Mouse (Mus musculus): ENCODE data around the gene Rspry1. TPM values are rescaled to one million over a fixed set of nuclear protein-coding genes. Genes with fewer than 3 reads are reported as not detected.

Rspry1 gene
- polyA plus RNA-seq, 1 experiment from 2014 or later = 55.2 TPM

- Histone ChIP-seq H3K9me3 (ENCODE audit: control insufficient read depth, low read length) (no peaks in the 10 kb centered on the region), H3K9ac (ENCODE audit: low read length) (no peak overlapping the region), H3K4me3 (ENCODE audit: low read depth, low read length) (no peak overlapping the region), H3K4me2 (ENCODE audit: low read depth, low read length, severe bottlenecking) (no peak overlapping the region), H3K27ac (ENCODE audit: low read depth, low read length) (no peak overlapping the region), H3K27me3 (ENCODE audit: control insufficient read depth, insufficient read depth, low read length) (no peaks in the 10 kb centered on the region), H3K4me1 (replicated peaks; ENCODE audit: control insufficient read depth, insufficient read depth, low read length) (no peaks in the 10 kb centered on the region), H3K36me3 (ENCODE audit: control insufficient read depth, insufficient read depth, low read length) (peaks cover 3% of the 10 kb centered on the region; the same call in 1 of the 2 replicates)
- no peak for ATAC-seq (replicated peaks; ENCODE audit: low FRiP score)
- no peak for DNase-seq (ENCODE audit: low spot score)
- WGBS = 92% methylated on average over 2 of the region's 2 CpGs
These were observed 31.9 kb downstream of the Rspry1 start for GRCm38 (mm10) chr8:94633564-94634194.

- H3K36me3 ChIP-seq (ENCODE audit: control insufficient read depth, insufficient read depth, low read length) = peaks cover 3% of the 10 kb centered on the region; the same call in 1 of the 2 replicates
- ATAC-seq (replicated peaks; ENCODE audit: low FRiP score) = no peak
These were observed 32.5 kb downstream of the Rspry1 start for GRCm38 (mm10) chr8:94634211-94634610.

GRCm38 (mm10) chr8:94641183-94641582 is 39.4 kb downstream of the Rspry1 start:
- ATAC-seq (replicated peaks; ENCODE audit: low FRiP score) (no peak), DNase-seq (ENCODE audit: low spot score) (no peak)
- Histone ChIP-seq H3K4me2 (ENCODE audit: low read depth, low read length, severe bottlenecking) (no peak overlapping the region), H3K4me3 (ENCODE audit: low read depth, low read length) (no peak overlapping the region), H3K4me1 (replicated peaks; ENCODE audit: control insufficient read depth, insufficient read depth, low read length) (no peaks in the 10 kb centered on the region), H3K9ac (ENCODE audit: low read length) (no peak overlapping the region), H3K27me3 (ENCODE audit: control insufficient read depth, insufficient read depth, low read length) (no peaks in the 10 kb centered on the region), H3K9me3 (ENCODE audit: control insufficient read depth, low read length) (no peaks in the 10 kb centered on the region), H3K27ac (ENCODE audit: low read depth, low read length) (no peak overlapping the region), H3K36me3 (ENCODE audit: control insufficient read depth, insufficient read depth, low read length) (peaks cover 3% of the 10 kb centered on the region; the same call in 1 of the 2 replicates)
- 92% methylated on average over 2 of the region's 2 CpGs for whole genome bisulfite sequencing

More at GRCm38 (mm10) chr8:94634211-94634610, 32.5 kb downstream of the Rspry1 start:
- Histone ChIP-seq H3K27me3 (ENCODE audit: control insufficient read depth, insufficient read depth, low read length) (no peaks in the 10 kb centered on the region), H3K4me3 (ENCODE audit: low read depth, low read length) (no peak overlapping the region), H3K9ac (ENCODE audit: low read length) (no peak overlapping the region), H3K9me3 (ENCODE audit: control insufficient read depth, low read length) (no peaks in the 10 kb centered on the region), H3K4me2 (ENCODE audit: low read depth, low read length, severe bottlenecking) (no peak overlapping the region), H3K27ac (ENCODE audit: low read depth, low read length) (no peak overlapping the region), H3K4me1 (replicated peaks; ENCODE audit: control insufficient read depth, insufficient read depth, low read length) (no peaks in the 10 kb centered on the region)
- no peak for DNase-seq (ENCODE audit: low spot score)

- Histone ChIP-seq H3K4me2 (ENCODE audit: low read depth, low read length, severe bottlenecking) (no peak overlapping the region), H3K36me3 (ENCODE audit: control insufficient read depth, insufficient read depth, low read length) (peaks cover 3% of the 10 kb centered on the region; the same call in 1 of the 2 replicates), H3K4me1 (replicated peaks; ENCODE audit: control insufficient read depth, insufficient read depth, low read length) (no peaks in the 10 kb centered on the region), H3K9me3 (ENCODE audit: control insufficient read depth, low read length) (no peaks in the 10 kb centered on the region), H3K27me3 (ENCODE audit: control insufficient read depth, insufficient read depth, low read length) (no peaks in the 10 kb centered on the region), H3K4me3 (ENCODE audit: low read depth, low read length) (no peak overlapping the region), H3K27ac (ENCODE audit: low read depth, low read length) (no peak overlapping the region), H3K9ac (ENCODE audit: low read length) (no peak overlapping the region)
- DNase-seq (ENCODE audit: low spot score) = no peak
- WGBS = 92% methylated on average over 3 of the region's 3 CpGs
- ATAC-seq (replicated peaks; ENCODE audit: low FRiP score) = no peak
These were observed 40.2 kb downstream of the Rspry1 start for GRCm38 (mm10) chr8:94641938-94642337.

GRCm38 (mm10) chr8:94645202-94645601 is 43.5 kb downstream of the Rspry1 start:
- Histone ChIP-seq H3K27me3 (ENCODE audit: control insufficient read depth, insufficient read depth, low read length) (no peaks in the 10 kb centered on the region), H3K4me3 (ENCODE audit: low read depth, low read length) (no peak overlapping the region), H3K4me1 (replicated peaks; ENCODE audit: control insufficient read depth, insufficient read depth, low read length) (no peaks in the 10 kb centered on the region), H3K4me2 (ENCODE audit: low read depth, low read length, severe bottlenecking) (no peak overlapping the region), H3K27ac (ENCODE audit: low read depth, low read length) (no peak overlapping the region), H3K9me3 (ENCODE audit: control insufficient read depth, low read length) (no peaks in the 10 kb centered on the region), H3K36me3 (ENCODE audit: control insufficient read depth, insufficient read depth, low read length) (no peaks in the 10 kb centered on the region; the same call in 1 of the 2 replicates), H3K9ac (ENCODE audit: low read length) (no peak overlapping the region)
- DNase-seq (ENCODE audit: low spot score) = no peak
- 56% methylated on average over 1 of the region's 1 CpGs for WGBS
- ATAC-seq (replicated peaks; ENCODE audit: low FRiP score) = no peak

- DNase-seq (ENCODE audit: low spot score) (no peak), ATAC-seq (replicated peaks; ENCODE audit: low FRiP score) (no peak)
- WGBS = 93% methylated on average over 3 of the region's 3 CpGs
- Histone ChIP-seq H3K4me2 (ENCODE audit: low read depth, low read length, severe bottlenecking) (no peak overlapping the region), H3K4me1 (replicated peaks; ENCODE audit: control insufficient read depth, insufficient read depth, low read length) (no peaks in the 10 kb centered on the region), H3K4me3 (ENCODE audit: low read depth, low read length) (no peak overlapping the region), H3K36me3 (ENCODE audit: control insufficient read depth, insufficient read depth, low read length) (no peaks in the 10 kb centered on the region; the same call in 1 of the 2 replicates), H3K9ac (ENCODE audit: low read length) (no peak overlapping the region), H3K27me3 (ENCODE audit: control insufficient read depth, insufficient read depth, low read length) (no peaks in the 10 kb centered on the region), H3K27ac (ENCODE audit: low read depth, low read length) (no peak overlapping the region), H3K9me3 (ENCODE audit: control insufficient read depth, low read length) (no peaks in the 10 kb centered on the region)
These were observed 44.4 kb downstream of the Rspry1 start for GRCm38 (mm10) chr8:94646165-94646564.

- no peaks in the 10 kb centered on the region for H3K4me1 ChIP-seq (replicated peaks; ENCODE audit: control insufficient read depth, insufficient read depth, low read length)
- no peak overlapping the region for H3K4me2 ChIP-seq (ENCODE audit: low read depth, low read length, severe bottlenecking)
- WGBS = 28% methylated on average over 3 of the region's 3 CpGs
- ATAC-seq (replicated peaks; ENCODE audit: low FRiP score) (no peak), DNase-seq (ENCODE audit: low spot score) (no peak)
- H3K27ac ChIP-seq (ENCODE audit: low read depth, low read length) = no peak overlapping the region
- no peaks in the 10 kb centered on the region for H3K9me3 ChIP-seq (ENCODE audit: control insufficient read depth, low read length)
- no peak overlapping the region for H3K4me3 ChIP-seq (ENCODE audit: low read depth, low read length)
- H3K27me3 ChIP-seq (ENCODE audit: control insufficient read depth, insufficient read depth, low read length) = no peaks in the 10 kb centered on the region
- no peak overlapping the region for H3K9ac ChIP-seq (ENCODE audit: low read length)
- no peaks in the 10 kb centered on the region; the same call in 1 of the 2 replicates for H3K36me3 ChIP-seq (ENCODE audit: control insufficient read depth, insufficient read depth, low read length)
These were observed 47.8 kb downstream of the Rspry1 start for GRCm38 (mm10) chr8:94649496-94649895.

GRCm38 (mm10) chr8:94652951-94653350 is 51.2 kb downstream of the Rspry1 start:
- H3K36me3 ChIP-seq (ENCODE audit: control insufficient read depth, insufficient read depth, low read length) = no peaks in the 10 kb centered on the region; the same call in 1 of the 2 replicates
- ATAC-seq (replicated peaks; ENCODE audit: low FRiP score) (no peak), DNase-seq (ENCODE audit: low spot score) (no peak)
- H3K27ac ChIP-seq (ENCODE audit: low read depth, low read length) = no peak overlapping the region
- no peaks in the 10 kb centered on the region for H3K4me1 ChIP-seq (replicated peaks; ENCODE audit: control insufficient read depth, insufficient read depth, low read length)
- H3K9me3 ChIP-seq (ENCODE audit: control insufficient read depth, low read length) = no peaks in the 10 kb centered on the region
- H3K4me3 ChIP-seq (ENCODE audit: low read depth, low read length) = no peak overlapping the region
- H3K27me3 ChIP-seq (ENCODE audit: control insufficient read depth, insufficient read depth, low read length) = no peaks in the 10 kb centered on the region
- no peak overlapping the region for H3K9ac ChIP-seq (ENCODE audit: low read length)
- H3K4me2 ChIP-seq (ENCODE audit: low read depth, low read length, severe bottlenecking) = no peak overlapping the region
- 94% methylated on average over 3 of the region's 3 CpGs for WGBS

- no peak overlapping the region for H3K9ac ChIP-seq (ENCODE audit: low read length)
- H3K4me1 ChIP-seq (replicated peaks; ENCODE audit: control insufficient read depth, insufficient read depth, low read length) = no peaks in the 10 kb centered on the region
- no peaks in the 10 kb centered on the region for H3K9me3 ChIP-seq (ENCODE audit: control insufficient read depth, low read length)
- no peak overlapping the region for H3K4me3 ChIP-seq (ENCODE audit: low read depth, low read length)
- no peaks in the 10 kb centered on the region; the same call in 1 of the 2 replicates for H3K36me3 ChIP-seq (ENCODE audit: control insufficient read depth, insufficient read depth, low read length)
- H3K27ac ChIP-seq (ENCODE audit: low read depth, low read length) = no peak overlapping the region
- no peak for ATAC-seq (replicated peaks; ENCODE audit: low FRiP score)
- H3K27me3 ChIP-seq (ENCODE audit: control insufficient read depth, insufficient read depth, low read length) = no peaks in the 10 kb centered on the region
- H3K4me2 ChIP-seq (ENCODE audit: low read depth, low read length, severe bottlenecking) = no peak overlapping the region
- no peak for DNase-seq (ENCODE audit: low spot score)
These were observed 53.3 kb downstream of the Rspry1 start for GRCm38 (mm10) chr8:94654994-94655393.

Measured in forebrain, embryonic 11.5 days (tissue).